Mouse (Mus musculus): Measurements from ENCODE around the gene Mgam. TPM values are rescaled to one million over a fixed set of nuclear protein-coding genes. Genes with fewer than 3 reads are reported as not detected.
"Not testable (repeated sequence)": the region's sequence is repeated elsewhere in the genome, so short reads cannot be mapped to it uniquely, and the experiment has no call there.

The Mgam gene
- polyA plus RNA-seq, 2 experiments from 2014 or later, result 0.16 TPM; not detected in 1

- ATAC-seq, result no peak
Observed at GRCm38 (mm10) chr6:40739545-40739944, 110.9 kb downstream of the Mgam start.

GRCm38 (mm10) chr6:40749030-40749429 lies 120.4 kb downstream of the Mgam start:
- ATAC-seq, result not testable (repeated sequence)

GRCm38 (mm10) chr6:40755948-40756347 lies 127.3 kb downstream of the Mgam start:
- ATAC-seq, result no peak

DNA sequence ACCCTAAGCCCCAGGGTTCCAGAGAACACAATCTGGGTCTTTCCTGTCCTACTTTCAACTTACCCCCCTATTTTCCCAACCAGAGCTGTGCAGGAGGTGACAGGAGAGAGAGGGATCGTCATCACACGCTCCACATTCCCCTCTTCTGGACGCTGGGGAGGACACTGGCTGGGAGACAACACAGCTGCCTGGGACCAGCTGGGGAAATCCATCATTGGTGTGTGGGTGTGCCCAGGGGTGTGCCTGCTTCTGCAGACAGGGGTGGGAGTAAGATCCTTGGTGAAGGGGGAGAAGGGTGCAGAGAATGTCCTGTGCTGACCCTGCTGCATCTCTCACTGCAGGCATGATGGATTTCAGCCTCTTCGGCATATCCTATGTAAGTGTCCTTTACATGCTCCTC lies 128.7 kb downstream of the Mgam start:
- ATAC-seq, result not testable (repeated sequence)

DNA sequence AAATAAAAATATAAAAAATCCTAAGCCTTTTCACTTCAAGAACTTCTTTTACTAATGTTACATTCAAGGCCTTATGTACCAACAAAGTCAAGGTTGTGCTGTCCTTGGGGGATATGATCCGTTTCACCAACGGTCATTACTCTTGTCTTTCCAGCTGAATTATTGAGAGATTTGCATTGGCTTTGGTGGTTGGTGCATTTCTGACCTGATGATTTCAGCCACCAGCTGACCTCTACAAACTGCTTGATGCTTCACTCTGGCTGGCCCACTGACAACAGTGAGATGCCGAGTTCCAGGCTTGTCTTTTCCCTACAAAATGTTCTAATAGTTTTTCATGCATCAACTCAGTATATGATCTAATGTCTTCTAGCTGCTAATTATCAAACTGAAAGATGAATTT lies 146.0 kb downstream of the Mgam start:
- ATAC-seq, result no peak

DNA sequence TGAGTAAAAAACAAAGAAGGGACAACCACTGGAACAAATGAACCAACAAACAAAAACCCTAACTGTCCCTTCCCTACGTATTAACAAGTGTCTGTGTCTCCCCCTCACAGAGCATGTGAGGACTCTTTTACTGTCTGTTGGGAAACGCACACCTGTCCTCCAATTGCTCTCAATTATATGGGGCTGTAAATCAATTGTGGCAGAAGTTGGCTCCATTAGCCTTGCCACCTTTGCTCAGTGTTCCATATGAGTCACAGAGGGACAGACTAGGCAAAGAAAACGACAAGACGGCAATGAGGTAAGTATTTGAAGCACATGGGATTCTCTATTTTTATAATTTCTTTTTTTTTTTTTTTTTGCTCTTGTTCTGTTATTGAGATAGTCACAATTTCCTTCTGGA lies 149.8 kb downstream of the Mgam start:
- no peak for ATAC-seq

- no peak for ATAC-seq
Observed at GRCm38 (mm10) chr6:40783637-40784036, 155.0 kb downstream of the Mgam start.

DNA sequence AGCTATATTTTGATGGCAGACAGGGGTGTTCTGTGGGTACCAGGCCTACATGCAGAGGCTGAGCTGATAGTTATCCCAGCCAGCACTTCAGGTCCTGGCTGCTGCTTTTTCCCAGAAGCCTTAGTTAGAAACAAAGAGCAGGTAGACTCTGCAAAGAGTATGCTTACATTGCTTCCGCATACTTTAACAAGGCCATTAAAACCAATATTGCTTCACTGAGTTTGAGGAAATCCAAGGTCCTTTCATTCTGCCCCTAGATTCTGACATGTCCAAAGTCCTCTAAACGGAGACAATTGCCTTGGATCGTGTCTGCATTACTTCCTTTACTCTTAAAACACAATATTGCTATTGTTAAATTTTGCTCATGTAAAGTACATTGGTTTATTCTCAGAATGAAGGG lies 155.7 kb downstream of the Mgam start:
- ATAC-seq, result no peak

- no peak for ATAC-seq
Observed at GRCm38 (mm10) chr6:40795077-40795812, 166.6 kb downstream of the Mgam start.

- peak; percentile 99 for ATAC-seq
Observed at GRCm38 (mm10) chr6:40818237-40818902, 189.7 kb downstream of the Mgam start.

Other genes with a start within 250 kb of the Mgam start
- gene E330009J07Rik, start 192.7 kb upstream of the Mgam start, polyA plus RNA-seq (2017; shearing (Covaris generic)), result 1 to 10 TPM; 4.1 to 7.9 TPM
- gene Wee2, start 189.7 kb upstream of the Mgam start, polyA plus RNA-seq (2017; shearing (Covaris generic)), result not detected
- 100 to 1,000 TPM; 112 to 118 TPM for gene Ssbp1, start 157.5 kb upstream of the Mgam start, polyA plus RNA-seq (2017; shearing (Covaris generic))
- not detected for gene Tas2r137, start 137.6 kb upstream of the Mgam start, polyA plus RNA-seq (2017; shearing (Covaris generic))
- gene Tas2r108, start 135.3 kb upstream of the Mgam start, polyA plus RNA-seq (2017; shearing (Covaris generic)), result not detected
- not detected for gene Prss37, start 109.3 kb upstream of the Mgam start, polyA plus RNA-seq (2017; shearing (Covaris generic))
- not detected for gene Olfr461, start 73.8 kb upstream of the Mgam start, polyA plus RNA-seq (2017; shearing (Covaris generic))
- gene Olfr460, start 59.3 kb upstream of the Mgam start, polyA plus RNA-seq (2017; shearing (Covaris generic)), result not detected
- not detected for gene Clec5a, start 43.0 kb upstream of the Mgam start, polyA plus RNA-seq (2017; shearing (Covaris generic))
- gene Tas2r138, start 15.5 kb upstream of the Mgam start, polyA plus RNA-seq (2017; shearing (Covaris generic)), result not detected

Data from CD4-positive, CD25-positive, alpha-beta regulatory T cell, adult 4 months (primary cell).